In the genomic region with DNA sequence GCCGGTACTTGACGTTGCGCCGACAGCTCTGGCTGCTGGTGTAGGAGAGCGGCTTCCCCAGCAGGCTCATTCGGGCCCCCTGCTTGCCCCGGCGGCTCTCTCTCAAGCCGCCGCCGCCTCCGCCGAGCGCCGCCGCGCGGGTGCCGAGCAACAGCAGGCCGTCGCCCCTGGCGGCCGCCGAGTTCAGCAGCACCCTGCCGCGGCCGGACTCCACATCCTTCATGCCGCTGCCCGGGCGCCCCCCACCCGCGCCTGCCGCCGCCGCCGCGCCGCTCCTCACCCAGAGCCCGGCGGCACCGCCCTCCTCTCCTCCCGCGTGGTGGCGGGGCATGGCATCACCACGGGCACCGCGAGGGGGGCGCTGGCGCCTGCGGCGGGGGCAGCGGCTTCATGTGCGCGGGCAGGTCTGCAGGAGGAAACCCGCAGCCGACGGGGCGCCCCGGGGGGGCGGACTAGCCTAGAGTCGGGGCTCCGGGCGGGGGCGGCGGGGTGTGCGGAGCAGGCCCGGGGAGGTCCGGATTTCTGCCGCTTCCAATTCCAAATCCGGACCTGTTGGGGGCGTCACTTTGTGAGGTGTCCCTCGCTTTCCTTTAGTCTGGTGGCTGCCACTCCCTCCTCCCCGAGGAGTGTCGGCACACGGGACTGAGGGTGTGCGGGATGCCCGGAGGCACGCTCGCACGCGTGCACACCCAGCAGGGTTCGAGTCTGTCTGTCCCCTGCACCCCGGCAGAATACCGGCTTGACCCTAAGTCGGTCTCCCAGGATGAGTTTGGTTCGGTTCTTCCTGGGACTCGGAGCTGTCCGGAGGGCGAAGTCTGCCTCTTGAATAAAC, we compare ENCODE assay signal across 8 mouse cellular contexts. TPM values are rescaled to one million over a fixed set of nuclear protein-coding genes. Genes with fewer than 3 reads are reported as not detected.
DNase-seq lines count a peak whose midpoint lies in the region; ATAC-seq lines count a peak whose summit lies in the region.

Gene Kcnq5 (minus strand): TSS at position 692 of the 832 bp plus-strand sequence.

- intact Hi-C loops in left cerebral cortex, postnatal 36 days (cut with DNase I) = loop anchor here (2.0 to 10.0 kb wide), 4 partner anchors 287 to 551 kb away; no protein-coding TSS in a partner anchor

- H3K4me3 ChIP-seq in hindbrain, embryonic 16.5 days (ENCODE audit: low read length) = peak within 1 kb of the TSS; percentile 87

- H3K9me3 ChIP-seq in hindbrain, embryonic 16.5 days (ENCODE audit: control insufficient read depth, low read length) = no peaks in the 10 kb centered on the region

- peak within 1 kb of the TSS; percentile 72 for H3K4me2 ChIP-seq in hindbrain, embryonic 16.5 days (ENCODE audit: low read length)

- peak within 1 kb of the TSS; percentile 67; the same call in 1 of the 2 replicates for H3K27ac ChIP-seq in hindbrain, embryonic 16.5 days (ENCODE audit: low read depth, low read length)

- H3K27me3 ChIP-seq in hindbrain, embryonic 16.5 days (replicated peaks; ENCODE audit: control insufficient read depth, insufficient read depth, low read length) = no peaks in the 10 kb centered on the region

- peak within 1 kb of the TSS; percentile 82 for H3K9ac ChIP-seq in hindbrain, embryonic 16.5 days (ENCODE audit: low read depth, low read length)

- under 1% methylated on average over 49 of the region's 89 CpGs for WGBS in hindbrain, embryonic 16.5 days

- no peaks in the 10 kb centered on the region for H3K36me3 ChIP-seq in hindbrain, embryonic 16.5 days (ENCODE audit: control insufficient read depth, insufficient read depth, low read length)

- DNase-seq in Muller cell, postnatal 12 days (ENCODE audit: inconsistent ontology term) = peak; percentile 78
- DNase-seq in cerebellum, postnatal 25 days = peak; percentile 40 to 60
- peak; percentile 69 to 70 for DNase-seq in frontal cortex, postnatal 36 days (ENCODE audit: low spot score in 2 of 2)
- DNase-seq in left cerebral cortex, postnatal 36 days (ENCODE audit: low spot score in 2 of 2) = peak; percentile 69 to 84
- DNase-seq in mesoderm, embryonic 11.5 days (ENCODE audit: low read depth, low spot score) = peak; percentile 76
- DNase-seq in spleen, adult 12 weeks (ENCODE audit: low spot score) = peak; percentile 27
- DNase-seq in MN1 (ENCODE audit: low spot score) = no peak

- peaks cover 5% of the 10 kb centered on the region; the same call in 1 of the 2 replicates for H3K4me1 ChIP-seq in hindbrain, embryonic 16.5 days (ENCODE audit: control insufficient read depth, insufficient read depth, low read depth, low read length)

- ATAC-seq in hindbrain, embryonic 16.5 days = peak; percentile 80

RNA-seq across cellular contexts. Expression of gene Kcnq5, which starts in this region (rescaled TPM):
- polyA plus RNA-seq in hindbrain, embryonic 16.5 days (2015; fragmentation: Nextera tagmentation; extraction: Ambion mirVana) = 2.6 TPM in 2 replicates
- 10 to 100 TPM; 81.0 to 83.6 TPM for total RNA-seq in left cerebral cortex, postnatal 36 days (2021)
